Mouse (Mus musculus) kidney, adult 9 months (tissue): Measurements from ENCODE around the gene Nxnl1.
A peak's percentile ranks its signal among the peaks of the same experiment; 100 is the strongest.

Source experiments
- DNase-seq: peaks from one replicate; pipeline ENCODE4 v3.0.0; 2022

The Nxnl1 gene

GRCm38 (mm10) chr8:71552770-71553169 is 13.6 kb downstream of the Nxnl1 start:
- no peak for DNase-seq

GRCm38 (mm10) chr8:71550754-71551153 is 15.6 kb downstream of the Nxnl1 start:
- no peak for DNase-seq

GRCm38 (mm10) chr8:71547590-71547989 is 18.8 kb downstream of the Nxnl1 start:
- no peak for DNase-seq

- DNase-seq, result no peak
Measured at GRCm38 (mm10) chr8:71545053-71545452, 21.3 kb downstream of the Nxnl1 start.

GRCm38 (mm10) chr8:71543755-71544154 is 22.6 kb downstream of the Nxnl1 start:
- DNase-seq, result no peak

- peak; percentile 99 for DNase-seq
Measured at GRCm38 (mm10) chr8:71542632-71543343, 23.6 kb downstream of the Nxnl1 start, which contains the start of gene Mvb12a. Mvb12a (plus strand) TSS chr8:71542922.

GRCm38 (mm10) chr8:71537028-71537867 is 29.2 kb downstream of the Nxnl1 start, which contains the start of gene Bst2:
Bst2 (minus strand) TSS chr8:71537456.
- DNase-seq, result peak; percentile 95

- DNase-seq, result no peak
Measured at GRCm38 (mm10) chr8:71535663-71536062, 30.7 kb downstream of the Nxnl1 start.

GRCm38 (mm10) chr8:71534263-71534810 is 32.1 kb downstream of the Nxnl1 start:
- no peak for DNase-seq

- peak; percentile 52 for DNase-seq
Measured at GRCm38 (mm10) chr8:71530735-71531467, 35.5 kb downstream of the Nxnl1 start.

GRCm38 (mm10) chr8:71528362-71529073 is 37.9 kb downstream of the Nxnl1 start:
- peak; percentile 49 for DNase-seq

- no peak for DNase-seq
Measured at GRCm38 (mm10) chr8:71527162-71527870, 39.1 kb downstream of the Nxnl1 start.

GRCm38 (mm10) chr8:71526272-71526671 is 40.1 kb downstream of the Nxnl1 start:
- no peak for DNase-seq

- DNase-seq, result no peak
Measured at GRCm38 (mm10) chr8:71525226-71526050, 41.0 kb downstream of the Nxnl1 start, which contains the start of gene Ccdc194. Ccdc194 (minus strand) TSS chr8:71525711.

- DNase-seq, result peak; percentile 95
Measured at GRCm38 (mm10) chr8:71521634-71522033, 44.8 kb downstream of the Nxnl1 start.

- DNase-seq, result peak; percentile 76
Measured at GRCm38 (mm10) chr8:71519037-71519825, 47.2 kb downstream of the Nxnl1 start.

- DNase-seq, result peak; percentile 69
Measured at GRCm38 (mm10) chr8:71516786-71517185, 49.6 kb downstream of the Nxnl1 start.

- DNase-seq, result no peak
Measured at GRCm38 (mm10) chr8:71515043-71515442, 51.4 kb downstream of the Nxnl1 start.

- DNase-seq, result no peak
Measured at GRCm38 (mm10) chr8:71513018-71513754, 53.2 kb downstream of the Nxnl1 start.
